Mouse (Mus musculus): ENCODE results near the gene Olfr406. TPM values are rescaled to one million over a fixed set of nuclear protein-coding genes. Genes with fewer than 3 reads are reported as not detected.

Olfr406 gene
- polyA plus RNA-seq (2014; fragmentation: Nextera tagmentation; extraction: Ambion mirVana), result not detected in 2 replicates

DNA sequence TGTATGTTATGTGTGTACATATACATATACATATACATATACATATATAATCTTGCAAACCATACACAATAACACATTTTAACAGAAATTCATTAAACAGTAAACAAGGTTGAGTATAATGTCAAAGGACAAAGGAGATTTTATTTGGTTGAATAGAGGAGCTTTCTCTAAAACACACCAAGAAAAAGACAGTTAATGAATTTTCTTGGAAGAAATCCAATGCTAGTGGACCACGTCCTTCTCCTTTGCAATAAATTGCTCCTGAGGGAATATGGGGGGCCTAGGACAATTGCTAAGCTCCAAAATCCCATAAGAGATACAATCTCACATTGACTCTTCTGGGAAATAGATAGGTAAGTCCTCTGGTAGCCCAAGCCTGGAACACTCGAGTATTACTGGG is at the start of gene Olfr406:
Gene Olfr406 (plus strand): TSS at position 301 of the 400 bp plus-strand sequence.
- Histone ChIP-seq H3K27me3 (replicated peaks; ENCODE audit: control insufficient read depth, insufficient read depth, low read length) (no peaks in the 10 kb centered on the region), H3K4me3 (ENCODE audit: low read depth, low read length) (no peak within 1 kb of the TSS), H3K36me3 (ENCODE audit: control insufficient read depth, insufficient read depth, low read length) (no peaks in the 10 kb centered on the region), H3K27ac (ENCODE audit: low read depth, low read length) (no peak within 1 kb of the TSS), H3K4me1 (ENCODE audit: control insufficient read depth, insufficient read depth, low read length) (no peaks in the 10 kb centered on the region), H3K4me2 (ENCODE audit: low read length) (no peak within 1 kb of the TSS), H3K9ac (ENCODE audit: low read length) (no peak within 1 kb of the TSS), H3K9me3 (replicated peaks; ENCODE audit: control insufficient read depth, low read length) (no peaks in the 10 kb centered on the region)
- DNase-seq (ENCODE audit: low spot score), result no peak
- ATAC-seq, result no peak
- 58% methylated on average over 2 of the region's 2 CpGs for WGBS

DNA sequence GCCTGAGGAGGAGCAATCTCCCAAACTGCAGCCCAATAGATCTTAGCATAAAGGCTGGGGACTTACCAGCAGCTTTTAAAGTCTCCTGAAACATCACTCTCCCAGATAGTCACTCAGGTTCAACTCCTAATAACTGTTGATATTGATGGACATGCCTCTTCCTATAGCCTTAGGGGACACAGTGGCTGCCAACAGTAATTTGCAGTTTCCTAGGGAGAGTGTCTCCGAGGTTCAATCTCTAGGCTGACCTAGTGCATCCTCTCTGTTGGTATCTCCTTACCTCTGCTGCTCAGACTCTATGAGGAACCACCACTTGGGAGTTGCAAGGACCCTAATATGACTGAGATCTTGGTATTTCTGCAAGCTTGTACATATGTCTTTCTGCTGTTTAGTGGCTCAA is 48.3 kb upstream of the Olfr406 start, which contains the start of gene Olfr43:
Gene Olfr43 (minus strand): TSS at position 101 of the 400 bp plus-strand sequence.
- Histone ChIP-seq H3K9ac (ENCODE audit: low read length) (no peak within 1 kb of the TSS), H3K36me3 (ENCODE audit: control insufficient read depth, insufficient read depth, low read length) (no peaks in the 10 kb centered on the region), H3K4me1 (ENCODE audit: control insufficient read depth, insufficient read depth, low read length) (no peaks in the 10 kb centered on the region), H3K4me2 (ENCODE audit: low read length) (no peak within 1 kb of the TSS), H3K4me3 (ENCODE audit: low read depth, low read length) (no peak within 1 kb of the TSS), H3K9me3 (replicated peaks; ENCODE audit: control insufficient read depth, low read length) (no peaks in the 10 kb centered on the region; the same call in 1 of the 2 replicates), H3K27me3 (replicated peaks; ENCODE audit: control insufficient read depth, insufficient read depth, low read length) (no peaks in the 10 kb centered on the region), H3K27ac (ENCODE audit: low read depth, low read length) (no peak within 1 kb of the TSS)
- 57% methylated on average over 1 of the region's 1 CpGs for WGBS
- DNase-seq (ENCODE audit: low spot score) (no peak), ATAC-seq (no peak)

DNA sequence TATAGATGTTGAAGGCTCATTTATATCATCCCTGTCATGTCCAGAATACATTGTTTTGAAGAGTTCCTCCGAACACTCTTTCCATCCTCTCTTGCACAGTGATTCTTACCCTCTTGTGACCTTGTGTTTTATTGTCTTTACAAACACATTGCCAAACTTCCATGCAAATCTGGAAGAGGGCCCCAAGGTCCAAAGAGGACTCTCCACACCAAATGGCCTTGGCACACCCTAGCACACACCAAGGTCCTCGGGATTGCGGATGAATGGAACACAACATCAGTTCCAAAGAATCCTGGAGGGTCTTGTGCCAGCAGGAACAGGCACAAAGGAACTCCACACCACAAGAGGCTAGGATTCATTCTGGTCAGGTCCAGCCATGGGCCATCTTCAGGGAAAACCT is 18.4 kb upstream of the Olfr406 start:
- no peaks in the 10 kb centered on the region for H3K4me1 ChIP-seq (ENCODE audit: control insufficient read depth, insufficient read depth, low read length)
- H3K4me2 ChIP-seq (ENCODE audit: low read length), result no peak overlapping the region
- no peak for DNase-seq (ENCODE audit: low spot score)
- H3K4me3 ChIP-seq (ENCODE audit: low read depth, low read length), result no peak overlapping the region
- ATAC-seq, result no peak
- H3K27me3 ChIP-seq (replicated peaks; ENCODE audit: control insufficient read depth, insufficient read depth, low read length), result no peaks in the 10 kb centered on the region
- H3K27ac ChIP-seq (ENCODE audit: low read depth, low read length), result no peak overlapping the region
- H3K36me3 ChIP-seq (ENCODE audit: control insufficient read depth, insufficient read depth, low read length), result no peaks in the 10 kb centered on the region
- 90% methylated on average over 3 of the region's 3 CpGs for WGBS
- no peak overlapping the region for H3K9ac ChIP-seq (ENCODE audit: low read length)
- peaks cover 7% of the 10 kb centered on the region; the same call in 1 of the 2 replicates for H3K9me3 ChIP-seq (replicated peaks; ENCODE audit: control insufficient read depth, low read length)

DNA sequence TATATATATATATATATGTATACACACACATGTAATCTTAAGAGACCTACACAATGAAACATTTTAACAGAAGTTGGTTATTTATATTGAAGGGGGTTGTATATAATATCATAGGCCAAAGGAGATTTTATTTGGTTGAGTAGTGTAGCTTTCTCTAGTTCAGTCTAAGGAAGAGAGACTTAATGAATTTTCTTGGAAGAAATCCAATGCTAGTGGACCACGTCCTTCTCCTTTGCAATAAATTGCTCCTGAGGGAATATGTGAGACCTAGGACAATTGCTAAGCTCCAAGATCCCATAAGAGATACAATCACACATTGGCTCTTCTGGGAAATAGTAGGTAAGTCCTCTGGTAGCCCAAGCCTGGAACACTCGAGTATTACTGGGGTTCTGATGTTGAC is 23.8 kb downstream of the Olfr406 start, which contains the start of gene Olfr59:
Gene Olfr59 (plus strand): TSS at position 301 of the 400 bp plus-strand sequence.
- Histone ChIP-seq H3K4me1 (ENCODE audit: control insufficient read depth, insufficient read depth, low read length) (no peaks in the 10 kb centered on the region), H3K4me2 (ENCODE audit: low read length) (no peak within 1 kb of the TSS), H3K4me3 (ENCODE audit: low read depth, low read length) (no peak within 1 kb of the TSS), H3K9me3 (replicated peaks; ENCODE audit: control insufficient read depth, low read length) (peaks cover 4% of the 10 kb centered on the region; the same call in 1 of the 2 replicates), H3K27ac (ENCODE audit: low read depth, low read length) (no peak within 1 kb of the TSS), H3K36me3 (ENCODE audit: control insufficient read depth, insufficient read depth, low read length) (no peaks in the 10 kb centered on the region), H3K9ac (ENCODE audit: low read length) (no peak within 1 kb of the TSS), H3K27me3 (replicated peaks; ENCODE audit: control insufficient read depth, insufficient read depth, low read length) (no peaks in the 10 kb centered on the region)
- 58% methylated on average over 2 of the region's 2 CpGs for WGBS
- DNase-seq (ENCODE audit: low spot score), result no peak
- ATAC-seq, result no peak

DNA sequence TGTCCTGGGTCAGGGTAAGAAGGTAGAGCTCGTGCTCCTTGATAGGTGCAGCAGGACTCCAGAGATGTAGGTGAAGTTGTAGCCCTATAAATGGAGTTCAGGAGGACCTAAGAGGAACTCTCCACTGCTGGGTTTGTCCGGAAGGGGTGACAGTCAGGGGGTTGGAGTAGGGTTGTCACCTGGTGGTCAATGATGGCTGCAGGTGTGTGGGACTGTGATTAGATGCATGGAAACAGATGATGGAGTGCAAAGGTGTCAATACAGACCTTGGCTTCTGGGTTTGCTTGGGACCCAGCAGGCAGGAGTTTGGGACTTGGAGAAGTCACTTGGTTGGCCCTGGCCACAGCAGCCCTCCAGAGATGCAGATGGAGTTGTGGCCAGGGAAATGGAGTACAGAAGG is 27.6 kb downstream of the Olfr406 start:
- H3K27me3 ChIP-seq (replicated peaks; ENCODE audit: control insufficient read depth, insufficient read depth, low read length), result no peaks in the 10 kb centered on the region
- ATAC-seq (no peak), DNase-seq (ENCODE audit: low spot score) (no peak)
- no peak overlapping the region for H3K27ac ChIP-seq (ENCODE audit: low read depth, low read length)
- H3K4me3 ChIP-seq (ENCODE audit: low read depth, low read length), result no peak overlapping the region
- no peak overlapping the region for H3K9ac ChIP-seq (ENCODE audit: low read length)
- no peak overlapping the region for H3K4me2 ChIP-seq (ENCODE audit: low read length)
- no peaks in the 10 kb centered on the region; the same call in 1 of the 2 replicates for H3K9me3 ChIP-seq (replicated peaks; ENCODE audit: control insufficient read depth, low read length)
- 73% methylated on average over 2 of the region's 2 CpGs for WGBS
- H3K4me1 ChIP-seq (ENCODE audit: control insufficient read depth, insufficient read depth, low read length), result no peaks in the 10 kb centered on the region
- H3K36me3 ChIP-seq (ENCODE audit: control insufficient read depth, insufficient read depth, low read length), result no peaks in the 10 kb centered on the region

Other genes with a start within 250 kb of the Olfr406 start
- gene Olfr139, start 203.3 kb upstream of the Olfr406 start, polyA plus RNA-seq (2014; fragmentation: Nextera tagmentation; extraction: Ambion mirVana), result not detected in 2 replicates
- gene Olfr399, start 203.2 kb upstream of the Olfr406 start, polyA plus RNA-seq (2014; fragmentation: Nextera tagmentation; extraction: Ambion mirVana), result not detected in 2 replicates
- gene Zfp616, start 189.9 kb upstream of the Olfr406 start, polyA plus RNA-seq (2014; fragmentation: Nextera tagmentation; extraction: Ambion mirVana), result not detected in 2 replicates
- gene Olfr401, start 146.1 kb upstream of the Olfr406 start, polyA plus RNA-seq (2014; fragmentation: Nextera tagmentation; extraction: Ambion mirVana), result not detected in 2 replicates
- gene Olfr402, start 106.3 kb upstream of the Olfr406 start, polyA plus RNA-seq (2014; fragmentation: Nextera tagmentation; extraction: Ambion mirVana), result not detected in 2 replicates
- gene Olfr403, start 73.6 kb upstream of the Olfr406 start, polyA plus RNA-seq (2014; fragmentation: Nextera tagmentation; extraction: Ambion mirVana), result not detected in 2 replicates
- not detected in 2 replicates for gene Olfr43, start 48.4 kb upstream of the Olfr406 start, polyA plus RNA-seq (2014; fragmentation: Nextera tagmentation; extraction: Ambion mirVana)
- gene Olfr59, start 23.9 kb downstream of the Olfr406 start, polyA plus RNA-seq (2014; fragmentation: Nextera tagmentation; extraction: Ambion mirVana), result not detected in 2 replicates
- gene Olfr410, start 78.2 kb downstream of the Olfr406 start, polyA plus RNA-seq (2014; fragmentation: Nextera tagmentation; extraction: Ambion mirVana), result not detected in 2 replicates
- not detected in 2 replicates for gene Olfr411, start 92.8 kb downstream of the Olfr406 start, polyA plus RNA-seq (2014; fragmentation: Nextera tagmentation; extraction: Ambion mirVana)
- gene Olfr412, start 102.3 kb downstream of the Olfr406 start, polyA plus RNA-seq (2014; fragmentation: Nextera tagmentation; extraction: Ambion mirVana), result not detected in 2 replicates